Mouse (Mus musculus): ENCODE measurements around the gene Wdr89. TPM values are rescaled to one million over a fixed set of nuclear protein-coding genes. Genes with fewer than 3 reads are reported as not detected.

Gene Wdr89
- total and polyA plus RNA-seq, 3 experiments: 10.2 to 33.0 (median 27.6) TPM

DNA sequence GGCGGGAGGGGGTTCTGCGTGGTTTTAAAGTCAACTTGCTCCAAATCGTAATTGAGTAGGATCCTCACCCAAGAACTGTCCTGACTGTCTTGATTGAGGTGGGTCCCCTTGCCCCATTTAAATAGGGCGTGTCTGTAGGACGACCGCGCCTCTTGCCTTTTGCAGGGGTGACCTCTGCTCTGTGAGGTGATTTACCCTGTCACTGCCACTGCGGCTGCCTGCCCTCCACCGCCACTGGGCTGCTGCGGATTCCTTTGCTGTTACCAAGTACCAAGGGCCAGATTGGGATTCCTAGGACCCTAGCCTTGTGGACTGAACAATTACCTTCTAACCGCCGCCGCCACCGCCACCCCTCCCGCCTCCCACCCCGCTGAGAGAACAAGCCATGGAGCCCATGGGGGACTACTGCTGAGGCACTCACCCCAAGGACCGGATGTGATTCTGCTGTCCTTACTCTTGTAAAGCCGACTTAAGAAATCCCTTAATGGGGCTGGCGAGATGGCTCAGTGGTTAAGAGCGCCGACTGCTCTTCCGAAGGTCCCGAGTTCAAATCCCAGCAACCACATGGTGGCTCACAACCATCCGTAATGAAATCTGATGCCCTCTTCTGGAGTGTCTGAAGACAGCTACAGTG lies 53.1 kb downstream of the Wdr89 start:
- Histone ChIP-seq H3K27me3 (replicated peaks) (no peaks in the 10 kb centered on the region), H3K36me3 (replicated peaks in 1 of 2; ENCODE audit: control insufficient read depth in 1 of 2, insufficient read depth in 1 of 2, low read length in 1 of 2) (no peaks in the 10 kb centered on the region), H3K79me2 (replicated peaks; ENCODE audit: control insufficient read depth, extremely low read depth, insufficient read depth, poor library complexity, severe bottlenecking) (no peaks in the 10 kb centered on the region), H3K4me1 (ENCODE audit: control insufficient read depth in 1 of 2, insufficient read depth in 2 of 2) (no peaks in the 10 kb centered on the region), H3K9ac (ENCODE audit: insufficient read depth, low read depth) (no peak overlapping the region), H3K4me2 (ENCODE audit: insufficient read depth, low read depth, poor library complexity, severe bottlenecking) (no peak overlapping the region), H3K27ac (ENCODE audit: insufficient read depth, low read depth) (no peak overlapping the region), H3K9me3 (replicated peaks; ENCODE audit: low read length) (peaks cover 3% of the 10 kb centered on the region), H3K4me3 (replicated peaks in 1 of 3; ENCODE audit: low read depth in 2 of 3, low read length in 2 of 3, poor library complexity in 1 of 3) (no peak overlapping the region)
- DNase-seq (ENCODE audit: extremely low read depth): no peak
- in situ Hi-C loops (cut with MboI; ENCODE audit: low pct_ligation_motif_present, low pct_unique_long_range_greater_than_20kb, low sequenced_read_pairs) (no loop called here), dilution Hi-C loops (cut with MboI; ENCODE audit: extremely low pct_ligation_motif_present, extremely low pct_unique_long_range_greater_than_20kb, low sequenced_read_pairs) (no loop called here)
- no peak for TF ChIP-seq CHD2 (IDR thresholded peaks at IDR 0.05; ENCODE audit: low read length)
- TF ChIP-seq MAFK (IDR thresholded peaks at IDR 0.05; ENCODE audit: insufficient replicate concordance, low read length): no peak
- no peak for TF ChIP-seq USF2 (conservative IDR thresholded peaks at IDR 0.05; ENCODE audit: low read depth, low read length)

DNA sequence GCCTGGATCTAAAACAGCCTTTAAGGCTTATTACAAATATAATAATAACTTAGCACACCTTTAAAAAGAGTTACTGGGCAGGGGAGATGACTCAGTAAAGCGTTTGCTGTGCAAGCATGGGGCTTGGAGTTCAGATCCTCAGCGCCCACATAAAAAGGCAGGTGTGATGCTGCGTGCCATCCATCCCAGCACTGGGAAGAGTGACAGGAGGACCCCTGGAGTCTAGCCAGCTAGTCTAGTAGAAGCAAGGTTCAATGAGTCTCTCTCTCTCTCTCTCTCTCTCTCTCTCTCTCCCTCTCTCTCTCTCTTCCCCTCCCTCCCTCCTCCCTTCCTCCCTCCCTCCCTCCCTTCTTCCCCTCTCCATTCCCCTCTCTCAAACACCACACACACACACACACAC lies 53.8 kb downstream of the Wdr89 start:
- no peaks in the 10 kb centered on the region for H3K79me2 ChIP-seq (replicated peaks; ENCODE audit: control insufficient read depth, extremely low read depth, insufficient read depth, poor library complexity, severe bottlenecking)
- H3K36me3 ChIP-seq (replicated peaks in 1 of 2; ENCODE audit: control insufficient read depth in 1 of 2, insufficient read depth in 1 of 2, low read length in 1 of 2): no peaks in the 10 kb centered on the region
- dilution Hi-C loops (cut with MboI; ENCODE audit: extremely low pct_ligation_motif_present, extremely low pct_unique_long_range_greater_than_20kb, low sequenced_read_pairs): no loop called here
- H3K27ac ChIP-seq (ENCODE audit: insufficient read depth, low read depth): no peak overlapping the region
- no peak overlapping the region for H3K9ac ChIP-seq (ENCODE audit: insufficient read depth, low read depth)
- TF ChIP-seq CHD1 (IDR thresholded peaks at IDR 0.05; ENCODE audit: low read depth, low read length) (no peak), SMC3 (IDR thresholded peaks at IDR 0.05; ENCODE audit: low read depth, low read length) (no peak), MEF2A (IDR thresholded peaks at IDR 0.05; ENCODE audit: borderline replicate concordance, low read depth, low read length) (no peak)
- H3K4me1 ChIP-seq (ENCODE audit: control insufficient read depth in 1 of 2, insufficient read depth in 2 of 2): no peaks in the 10 kb centered on the region
- H3K4me2 ChIP-seq (ENCODE audit: insufficient read depth, low read depth, poor library complexity, severe bottlenecking): no peak overlapping the region
- no peak overlapping the region for H3K4me3 ChIP-seq (replicated peaks in 1 of 3; ENCODE audit: low read depth in 2 of 3, low read length in 2 of 3, poor library complexity in 1 of 3)
- no peak for DNase-seq (ENCODE audit: extremely low read depth)
- no peaks in the 10 kb centered on the region for H3K27me3 ChIP-seq (replicated peaks)
- peaks cover 1% of the 10 kb centered on the region for H3K9me3 ChIP-seq (replicated peaks; ENCODE audit: low read length)
- in situ Hi-C loops (cut with MboI; ENCODE audit: low pct_ligation_motif_present, low pct_unique_long_range_greater_than_20kb, low sequenced_read_pairs): no loop called here

DNA sequence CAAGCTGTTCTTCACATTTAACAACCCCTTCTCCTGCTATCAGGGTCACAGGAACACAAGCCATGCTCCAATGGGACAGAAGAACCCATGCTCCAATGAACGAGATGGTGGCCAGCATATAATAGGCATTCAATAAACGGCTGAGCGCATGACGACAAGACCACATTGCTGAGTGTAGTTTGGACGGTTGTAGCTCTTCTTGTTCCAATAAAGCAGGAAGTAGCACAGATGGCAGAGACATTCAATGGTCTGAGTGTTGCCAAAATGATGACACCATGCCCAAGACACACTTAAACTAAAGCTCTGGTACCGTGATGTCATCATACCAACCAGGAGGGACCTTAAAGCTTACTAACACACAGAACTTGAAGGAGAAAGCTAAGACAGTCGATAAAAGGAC lies 56.6 kb downstream of the Wdr89 start:
- dilution Hi-C loops (cut with MboI; ENCODE audit: extremely low pct_ligation_motif_present, extremely low pct_unique_long_range_greater_than_20kb, low sequenced_read_pairs) (no loop called here), in situ Hi-C loops (cut with MboI; ENCODE audit: low pct_ligation_motif_present, low pct_unique_long_range_greater_than_20kb, low sequenced_read_pairs) (no loop called here)
- H3K9me3 ChIP-seq (replicated peaks; ENCODE audit: low read length): no peaks in the 10 kb centered on the region
- no peak overlapping the region for H3K9ac ChIP-seq (ENCODE audit: insufficient read depth, low read depth)
- H3K27me3 ChIP-seq (replicated peaks): no peaks in the 10 kb centered on the region
- H3K27ac ChIP-seq (ENCODE audit: insufficient read depth, low read depth): no peak overlapping the region
- H3K4me2 ChIP-seq (ENCODE audit: insufficient read depth, low read depth, poor library complexity, severe bottlenecking): no peak overlapping the region
- H3K36me3 ChIP-seq (replicated peaks in 1 of 2; ENCODE audit: control insufficient read depth in 1 of 2, insufficient read depth in 1 of 2, low read length in 1 of 2): no peaks in the 10 kb centered on the region
- no peaks in the 10 kb centered on the region for H3K4me1 ChIP-seq (ENCODE audit: control insufficient read depth in 1 of 2, insufficient read depth in 2 of 2)
- TF ChIP-seq NELFE (IDR thresholded peaks at IDR 0.05; ENCODE audit: low read depth, low read length) (no peak), ZKSCAN1 (IDR thresholded peaks at IDR 0.05; ENCODE audit: borderline replicate concordance, low read depth, low read length) (no peak), USF2 (conservative IDR thresholded peaks at IDR 0.05; ENCODE audit: low read depth, low read length) (no peak), ETS1 (conservative IDR thresholded peaks at IDR 0.05; ENCODE audit: low read depth, low read length) (no peak), MAZ (IDR thresholded peaks at IDR 0.05; ENCODE audit: low read depth, low read length) (no peak), TBP (conservative IDR thresholded peaks at IDR 0.05; ENCODE audit: low read depth, low read length) (no peak), JUND (conservative IDR thresholded peaks at IDR 0.05; ENCODE audit: low read depth, low read length) (no peak), MYC (IDR thresholded peaks at IDR 0.05; ENCODE audit: low read depth, low read length) (no peak), MXI1 (IDR thresholded peaks at IDR 0.05; ENCODE audit: low read depth, low read length) (no peak), SMC3 (IDR thresholded peaks at IDR 0.05; ENCODE audit: low read depth, low read length) (no peak), GABPA (IDR thresholded peaks at IDR 0.05; ENCODE audit: insufficient replicate concordance, low read depth, low read length) (no peak), CTCF (conservative IDR thresholded peaks at IDR 0.05 in 1 of 2, IDR thresholded peaks at IDR 0.05 in 1 of 2; ENCODE audit: low read depth in 2 of 2, low read length in 2 of 2) (no peak), USF1 (IDR thresholded peaks at IDR 0.05; ENCODE audit: low read depth, low read length) (no peak), IRF4 (IDR thresholded peaks at IDR 0.05; ENCODE audit: low read depth, low read length) (no peak)
- no peak for DNase-seq (ENCODE audit: extremely low read depth)
- no peaks in the 10 kb centered on the region for H3K79me2 ChIP-seq (replicated peaks; ENCODE audit: control insufficient read depth, extremely low read depth, insufficient read depth, poor library complexity, severe bottlenecking)
- no peak overlapping the region for H3K4me3 ChIP-seq (replicated peaks in 1 of 3; ENCODE audit: low read depth in 2 of 3, low read length in 2 of 3, poor library complexity in 1 of 3)

All from CH12.LX (cell line).